Mouse (Mus musculus) bone marrow, adult 2 months (tissue): ENCODE measurements around the gene Tmem132b. TPM values are rescaled to one million over a fixed set of nuclear protein-coding genes. Genes with fewer than 3 reads are reported as not detected.

ENCODE experiments used
- H3K27ac ChIP-seq: fragments of 200-500 bp; 2 replicates; pipeline ENCODE4 v1.5.1; 2012; ENCODE audit warnings: low read depth, mild to moderate bottlenecking, control low read depth, inconsistent platforms, low read length; ENCODE audit not compliant: control insufficient read depth, poor library complexity, insufficient read depth
- H3K4me1 ChIP-seq: fragments of 200-500 bp; 2 replicates; pipeline ENCODE4 v1.6.1; 2011; ENCODE audit warnings: low read length; ENCODE audit not compliant: control insufficient read depth, insufficient read depth
- H3K4me3 ChIP-seq: fragments of 200-500 bp; replicated peaks from 2 replicates; pipeline ENCODE3; 2011; ENCODE audit warnings: mild to moderate bottlenecking, low read depth, low read length, control low read depth; ENCODE audit not compliant: control insufficient read depth
- CTCF ChIP-seq: fragments of 200-500 bp; IDR thresholded peaks from 2 replicates; pipeline ENCODE4 v1.5.1; 2011; ENCODE audit warnings: low read length, control low read depth; ENCODE audit not compliant: control insufficient read depth, insufficient read depth
- POLR2A ChIP-seq: fragments of 200-500 bp; IDR thresholded peaks from 2 replicates; pipeline ENCODE4 v1.6.1; 2011; ENCODE audit warnings: low read depth, mild to moderate bottlenecking, control low read depth, low read length, borderline replicate concordance; ENCODE audit not compliant: control insufficient read depth
- WGBS: fragments of 180-500 bp; shearing (Covaris S2); methylation state at CpG from one replicate; pipeline ENCODE4 v1.1.7; 2018; 5-methylcytosine and 5-hydroxymethylcytosine counted together
- polyA plus RNA-seq: library from polyadenylated mRNA; stranded (reverse); fragments of >200 nt; gene quantifications from 2 replicates; pipeline ENCODE4 v1.2.4, GENCODE M21; 2011; ENCODE audit warnings: low replicate concordance; ENCODE audit not compliant: missing spikeins, insufficient read depth, insufficient read length

Tmem132b gene
- polyA plus RNA-seq, 1 experiment = not detected

DNA sequence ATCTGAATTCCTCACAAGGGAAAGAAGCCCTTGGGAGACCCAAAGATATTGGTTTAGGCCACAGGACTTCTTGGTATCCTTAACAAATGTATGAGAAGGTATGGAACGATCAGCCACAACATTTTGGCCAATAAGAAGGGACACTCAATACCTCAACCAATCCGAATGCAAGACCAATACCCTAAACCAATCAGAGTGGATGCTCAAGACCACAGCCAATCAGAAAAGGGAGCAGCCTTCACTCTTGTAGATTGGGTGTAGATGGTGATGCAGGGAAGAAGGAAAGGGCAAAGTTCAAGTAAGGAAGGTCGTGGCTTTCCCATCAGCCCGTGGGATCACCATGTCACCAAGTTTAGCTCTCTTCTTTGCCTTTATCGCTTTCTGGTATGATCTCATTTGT is 40.4 kb downstream of the Tmem132b start:
- no peak for TF ChIP-seq POLR2A
- no peak for TF ChIP-seq CTCF
- Histone ChIP-seq H3K4me3 (no peak overlapping the region), H3K4me1 (no peaks in the 10 kb centered on the region), H3K27ac (no peak overlapping the region)
- 79% methylated on average over 5 of the region's 5 CpGs for WGBS

GRCm38 (mm10) chr5:125574886-125575285 is 43.3 kb downstream of the Tmem132b start:
- H3K27ac ChIP-seq = no peak overlapping the region
- H3K4me3 ChIP-seq = no peak overlapping the region
- TF ChIP-seq CTCF (no peak), POLR2A (no peak)
- no peaks in the 10 kb centered on the region for H3K4me1 ChIP-seq
- WGBS = 22% methylated on average over 8 of the region's 8 CpGs

DNA sequence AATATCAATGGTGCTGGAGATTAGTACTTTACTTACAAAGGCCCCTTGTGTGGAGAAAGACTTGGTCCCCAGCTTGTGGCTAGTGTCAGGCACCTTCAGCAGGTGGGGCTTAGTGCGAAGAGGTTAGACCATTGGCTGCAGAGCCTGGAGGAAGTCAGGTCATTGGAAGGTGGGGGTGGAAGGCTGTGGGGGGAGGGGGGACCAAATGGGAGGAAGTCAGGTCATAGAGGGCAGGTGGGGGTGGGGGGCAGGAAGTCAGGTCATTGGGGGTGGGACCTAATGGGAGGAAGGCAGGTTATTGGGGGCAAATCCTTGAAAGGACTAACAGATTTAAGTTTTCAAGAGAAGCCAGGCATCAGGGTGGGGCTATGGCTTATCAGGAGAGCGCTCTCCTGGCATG is 44.3 kb downstream of the Tmem132b start:
- WGBS = 68% methylated on average over 2 of the region's 2 CpGs

GRCm38 (mm10) chr5:125578661-125579060 is 47.1 kb downstream of the Tmem132b start:
- TF ChIP-seq CTCF = no peak
- no peak for TF ChIP-seq POLR2A
- Histone ChIP-seq H3K4me3 (no peak overlapping the region), H3K4me1 (no peaks in the 10 kb centered on the region), H3K27ac (no peak overlapping the region)
- 72% methylated on average over 13 of the region's 13 CpGs for WGBS

More for the DNA sequence above, 44.3 kb downstream of the Tmem132b start:
- TF ChIP-seq POLR2A = no peak
- no peak for TF ChIP-seq CTCF
- Histone ChIP-seq H3K4me3 (no peak overlapping the region), H3K27ac (no peak overlapping the region), H3K4me1 (no peaks in the 10 kb centered on the region)

DNA sequence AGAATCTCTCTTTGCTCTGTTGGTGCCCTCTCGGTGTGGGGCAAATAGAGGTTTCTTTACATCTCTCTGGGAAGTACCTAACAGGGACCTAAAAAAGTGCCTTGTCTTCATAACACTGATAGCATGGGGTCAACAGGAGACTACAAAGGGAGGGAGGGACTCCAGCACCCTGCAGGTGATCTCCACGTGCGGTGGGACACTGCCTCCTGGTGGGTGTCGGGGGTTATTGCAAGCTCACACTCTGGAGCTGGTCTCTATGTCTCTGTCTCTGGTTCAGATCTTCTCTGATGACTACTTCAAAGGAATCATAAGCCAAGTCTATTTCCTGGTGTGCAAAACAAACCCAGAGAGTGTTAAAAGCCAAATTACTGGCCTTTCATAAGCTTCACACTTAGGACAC is 47.6 kb downstream of the Tmem132b start:
- Histone ChIP-seq H3K27ac (no peak overlapping the region), H3K4me1 (no peaks in the 10 kb centered on the region), H3K4me3 (no peak overlapping the region)
- TF ChIP-seq CTCF (peak; percentile 54), POLR2A (no peak)
- 43% methylated on average over 4 of the region's 4 CpGs for WGBS

DNA sequence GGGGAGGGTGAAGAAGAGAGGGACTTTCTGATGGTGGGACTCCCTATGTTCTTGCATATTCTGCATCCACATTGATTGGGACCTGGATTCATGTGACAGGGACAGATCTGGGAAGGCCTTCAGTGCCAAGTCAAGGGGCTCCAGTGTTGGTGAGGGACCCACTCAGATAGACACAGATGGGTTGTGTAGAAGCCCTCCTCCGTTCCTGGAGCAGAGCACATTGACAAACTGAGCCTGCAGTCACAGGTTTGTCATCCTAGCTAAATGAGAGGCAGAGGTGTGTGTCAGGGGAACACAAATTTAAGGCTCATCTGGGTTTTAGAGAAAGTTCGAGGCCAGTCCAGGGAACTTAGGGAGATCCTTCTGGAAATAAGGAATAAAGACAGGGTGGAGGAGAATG is 51.7 kb downstream of the Tmem132b start:
- Histone ChIP-seq H3K27ac (no peak overlapping the region), H3K4me3 (no peak overlapping the region), H3K4me1 (no peaks in the 10 kb centered on the region)
- TF ChIP-seq POLR2A = no peak
- TF ChIP-seq CTCF = no peak
- WGBS = 57% methylated on average over 2 of the region's 2 CpGs

DNA sequence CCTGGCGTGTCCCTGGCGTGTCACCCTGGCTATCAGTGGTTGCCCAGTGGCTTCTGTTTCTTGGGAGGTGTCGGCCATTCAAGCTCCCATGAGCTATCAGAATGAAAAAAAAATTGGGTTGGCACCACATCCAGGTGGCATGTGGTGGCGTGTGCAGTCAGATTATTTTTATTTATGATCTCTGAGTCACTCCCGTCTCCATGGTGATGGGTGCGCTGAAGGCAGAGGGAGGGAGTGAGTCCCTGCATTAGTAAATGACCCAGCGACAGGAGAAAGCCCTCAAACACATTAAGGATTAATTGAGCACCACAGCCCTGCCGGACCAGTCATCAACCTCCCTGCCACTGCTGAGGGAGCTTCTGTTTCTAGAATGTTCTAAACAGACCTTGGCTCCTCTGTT is 52.3 kb downstream of the Tmem132b start:
- Histone ChIP-seq H3K4me1 (no peaks in the 10 kb centered on the region), H3K4me3 (no peak overlapping the region), H3K27ac (no peak overlapping the region)
- WGBS = 51% methylated on average over 8 of the region's 8 CpGs
- no peak for TF ChIP-seq POLR2A
- no peak for TF ChIP-seq CTCF

DNA sequence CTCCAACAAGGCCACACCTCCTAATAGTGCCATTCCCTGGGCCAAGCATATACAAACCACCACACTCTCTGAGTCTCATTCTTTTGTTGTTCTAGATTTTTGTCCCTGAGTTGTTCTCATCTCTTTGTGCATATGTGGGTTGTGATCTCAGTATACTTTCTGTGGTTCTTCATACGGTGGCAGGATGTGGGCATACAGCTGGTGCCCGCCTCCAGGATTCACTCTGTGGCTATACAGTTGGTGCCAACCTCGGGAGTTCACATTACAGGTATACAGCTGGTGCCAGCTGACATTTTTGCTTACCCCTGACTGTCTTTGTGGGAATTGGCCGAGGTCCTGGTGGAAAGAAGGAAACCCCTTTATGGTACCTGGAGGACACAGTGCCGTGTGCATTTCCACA is 53.6 kb downstream of the Tmem132b start:
- TF ChIP-seq CTCF (no peak), POLR2A (no peak)
- Histone ChIP-seq H3K27ac (no peak overlapping the region), H3K4me1 (no peaks in the 10 kb centered on the region), H3K4me3 (no peak overlapping the region)
- WGBS = 63% methylated on average over 5 of the region's 5 CpGs

GRCm38 (mm10) chr5:125588203-125588602 is 56.6 kb downstream of the Tmem132b start:
- no peak overlapping the region for H3K4me3 ChIP-seq
- TF ChIP-seq CTCF = no peak
- no peak for TF ChIP-seq POLR2A
- whole genome bisulfite sequencing = 65% methylated on average over 7 of the region's 7 CpGs
- no peaks in the 10 kb centered on the region for H3K4me1 ChIP-seq
- H3K27ac ChIP-seq = no peak overlapping the region
